Mouse (Mus musculus): ENCODE results near the gene Phf11c. TPM values are rescaled to one million over a fixed set of nuclear protein-coding genes. Genes with fewer than 3 reads are reported as not detected.
"Not testable (repeated sequence)": the region's sequence is repeated elsewhere in the genome, so short reads cannot be mapped to it uniquely, and the experiment has no call there.

The Phf11c gene
- under 1 TPM; 0.45 to 0.70 TPM for total RNA-seq (2021)
- long read RNA-seq, experiment 1: 0 reads
- long read RNA-seq, experiment 2: 0 reads

DNA sequence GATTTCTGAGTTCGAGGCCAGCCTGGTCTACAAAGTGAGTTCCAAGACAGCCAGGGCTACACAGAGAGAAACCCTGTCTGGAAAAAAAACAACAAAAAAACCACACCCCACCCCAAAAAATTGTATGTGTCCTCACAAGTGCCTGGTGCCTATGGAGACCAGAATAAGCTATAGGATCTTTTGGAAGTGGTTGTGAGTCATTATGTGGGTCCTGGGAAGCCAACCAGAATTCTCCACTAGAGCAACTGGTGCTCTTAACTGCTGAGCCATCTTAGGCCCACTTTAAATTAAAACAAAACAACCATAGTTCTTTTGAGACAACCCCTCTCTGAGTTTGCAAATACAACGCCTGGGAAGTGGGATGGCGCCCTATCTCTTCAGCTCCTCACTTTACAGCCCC lies at the start of gene Phf11c:
Phf11c (minus strand) TSS at position 101 of the 400 bp plus-strand sequence.
- Histone ChIP-seq H3K4me3 (no peak within 1 kb of the TSS), H3K27ac (no peak within 1 kb of the TSS)
- TF ChIP-seq CTCF (IDR thresholded peaks at IDR 0.05): no peak
- intact Hi-C loops (cut with DNase I): no loop called here
- no peak for DNase-seq (ENCODE audit: extremely low spot score in 1 of 2, low spot score in 2 of 2)

DNA sequence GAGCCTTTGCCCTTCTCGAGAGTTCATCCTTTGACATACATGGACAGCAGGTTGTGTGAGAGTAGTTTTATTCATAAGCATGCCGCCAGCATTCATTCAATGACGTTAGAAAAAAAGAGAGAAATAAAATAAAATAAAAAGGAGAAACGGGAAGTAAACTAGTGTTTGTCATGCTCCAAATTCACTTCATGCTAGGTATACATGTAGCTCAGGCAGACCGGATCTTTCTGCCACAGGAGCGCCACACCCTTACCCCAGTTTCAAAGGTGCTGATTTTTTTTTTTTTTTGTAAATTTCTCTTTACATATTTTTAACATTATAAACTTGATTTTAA lies 46.3 kb upstream of the Phf11c start:
- TF ChIP-seq CTCF (IDR thresholded peaks at IDR 0.05): no peak
- no peak for DNase-seq (ENCODE audit: extremely low spot score in 1 of 2, low spot score in 2 of 2)
- intact Hi-C loops (cut with DNase I): no loop called here
- peak overlapping the region; percentile 73 for H3K4me3 ChIP-seq
- H3K27ac ChIP-seq: peak overlapping the region; percentile 68

DNA sequence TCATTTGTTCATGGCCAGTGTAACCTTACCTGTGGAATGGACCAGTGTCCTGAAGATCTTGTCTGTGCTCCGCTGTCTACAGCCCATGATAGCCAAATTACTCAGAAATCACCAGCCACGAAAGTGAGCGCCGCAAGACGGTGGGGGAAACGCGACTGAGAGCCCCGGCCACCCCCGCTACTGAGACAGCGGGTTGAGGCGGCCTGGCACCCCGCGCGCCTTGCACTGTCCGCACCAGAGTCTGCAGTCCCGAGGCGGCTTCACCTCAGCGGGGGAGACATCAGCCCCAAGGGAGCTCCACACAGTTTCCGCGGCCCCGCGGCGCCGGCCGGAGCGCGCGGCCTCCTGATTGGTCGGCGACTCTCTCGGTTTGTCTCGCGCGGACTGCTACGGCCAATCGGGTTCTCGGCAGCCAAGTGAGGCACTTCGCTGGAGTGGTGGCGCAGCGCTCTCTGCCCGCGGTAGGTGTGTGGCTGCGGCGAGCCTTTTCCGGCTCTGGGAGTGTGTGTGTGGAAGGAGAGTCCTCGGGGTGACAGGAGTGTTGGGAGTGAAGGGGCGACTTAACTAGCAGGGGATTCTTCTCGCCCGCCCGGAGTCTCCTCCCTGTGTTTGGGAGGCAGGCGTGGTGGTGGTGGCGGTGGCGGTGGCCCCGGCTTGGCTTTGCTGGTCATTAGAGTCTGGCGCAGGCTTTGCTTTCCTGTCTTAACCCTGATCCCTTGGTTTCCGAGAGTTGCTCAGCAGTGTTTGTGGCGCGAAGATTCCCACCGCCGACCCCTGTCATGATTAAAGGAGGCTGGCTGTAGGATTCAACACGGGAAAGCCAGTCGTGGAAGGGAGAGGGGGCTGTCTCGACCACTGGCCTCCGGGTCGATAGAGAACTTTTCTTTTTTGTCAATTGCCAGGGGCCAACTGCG lies 45.6 kb upstream of the Phf11c start, which contains the start of the genes Setdb2 and Cab39l:
Setdb2 (minus strand) TSS at position 327 of the 914 bp plus-strand sequence.
Cab39l (plus strand) TSS at position 415 of the 914 bp plus-strand sequence.
- Histone ChIP-seq H3K4me3 (peak within 1 kb of the TSS; percentile 73), H3K27ac (peak within 1 kb of the TSS; percentile 68)
- DNase-seq (ENCODE audit: extremely low spot score in 1 of 2, low spot score in 2 of 2): peak; percentile 94 to 95
- peak; percentile 12 for TF ChIP-seq CTCF (IDR thresholded peaks at IDR 0.05)
- intact Hi-C loops (cut with DNase I): no loop called here

DNA sequence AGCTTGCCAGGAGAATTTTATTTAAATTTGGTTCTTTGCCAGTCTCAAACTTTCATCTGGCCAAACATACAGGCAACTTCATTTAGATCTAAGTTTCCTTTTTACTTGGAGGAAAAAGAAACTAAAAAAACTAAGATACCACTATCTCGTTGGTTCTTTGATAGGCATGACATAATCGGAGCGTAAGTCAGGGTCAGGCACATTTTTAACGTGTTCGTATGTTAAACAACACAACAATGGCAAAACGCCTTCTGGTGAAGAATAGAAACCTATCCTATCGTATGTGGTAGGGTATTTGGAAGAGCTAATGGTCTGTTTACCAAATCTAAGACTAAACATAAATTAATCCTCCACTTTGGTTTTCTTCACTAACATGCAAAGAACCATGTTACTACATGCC lies 44.9 kb upstream of the Phf11c start:
- no peak for DNase-seq (ENCODE audit: extremely low spot score in 1 of 2, low spot score in 2 of 2)
- peak overlapping the region; percentile 73 for H3K4me3 ChIP-seq
- TF ChIP-seq CTCF (IDR thresholded peaks at IDR 0.05): no peak
- intact Hi-C loops (cut with DNase I): no loop called here
- H3K27ac ChIP-seq: no peak overlapping the region

DNA sequence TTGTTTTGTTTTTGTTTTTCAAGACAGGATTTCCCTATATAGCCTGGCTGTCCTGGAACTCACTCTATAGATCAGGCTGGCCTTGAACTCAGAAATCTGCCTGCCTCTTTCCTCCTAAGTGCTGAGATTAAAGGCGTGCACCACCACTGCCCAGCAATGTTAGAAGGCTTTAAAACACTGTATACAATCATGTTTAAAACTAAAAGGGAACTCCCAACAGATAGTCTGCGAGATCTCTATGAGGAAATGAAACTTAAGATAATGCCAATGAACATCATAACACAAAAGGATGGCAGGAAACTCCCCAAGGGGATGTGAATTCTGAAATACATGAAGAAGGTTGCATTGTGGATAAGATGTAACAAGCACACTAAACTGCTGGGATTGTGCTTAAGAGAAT lies 43.3 kb upstream of the Phf11c start:
- no peak for DNase-seq (ENCODE audit: extremely low spot score in 1 of 2, low spot score in 2 of 2)
- no peak for TF ChIP-seq CTCF (IDR thresholded peaks at IDR 0.05)
- Histone ChIP-seq H3K27ac (no peak overlapping the region), H3K4me3 (no peak overlapping the region)
- intact Hi-C loops (cut with DNase I): no loop called here

DNA sequence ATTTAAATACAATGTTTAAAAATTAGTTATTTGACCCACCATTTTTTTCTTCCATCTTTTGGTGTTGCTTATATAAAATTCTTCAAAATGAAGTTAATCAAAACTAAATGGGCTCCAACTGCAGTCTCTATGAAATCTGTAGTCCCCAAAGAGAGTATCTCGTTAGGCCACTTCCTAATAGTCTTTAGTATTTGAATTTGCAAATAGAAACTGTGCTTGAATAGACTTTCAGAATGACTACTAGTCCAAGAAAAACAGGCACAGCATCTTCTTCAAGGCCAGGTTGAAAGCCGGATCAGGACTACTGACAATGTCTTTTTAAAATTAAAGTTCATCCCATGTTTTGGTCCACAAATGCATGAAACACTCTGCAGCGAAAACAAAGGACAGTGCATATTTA lies 42.2 kb upstream of the Phf11c start:
- Histone ChIP-seq H3K4me3 (no peak overlapping the region), H3K27ac (no peak overlapping the region)
- no peak for DNase-seq (ENCODE audit: extremely low spot score in 1 of 2, low spot score in 2 of 2)
- no peak for TF ChIP-seq CTCF (IDR thresholded peaks at IDR 0.05)
- intact Hi-C loops (cut with DNase I): no loop called here

DNA sequence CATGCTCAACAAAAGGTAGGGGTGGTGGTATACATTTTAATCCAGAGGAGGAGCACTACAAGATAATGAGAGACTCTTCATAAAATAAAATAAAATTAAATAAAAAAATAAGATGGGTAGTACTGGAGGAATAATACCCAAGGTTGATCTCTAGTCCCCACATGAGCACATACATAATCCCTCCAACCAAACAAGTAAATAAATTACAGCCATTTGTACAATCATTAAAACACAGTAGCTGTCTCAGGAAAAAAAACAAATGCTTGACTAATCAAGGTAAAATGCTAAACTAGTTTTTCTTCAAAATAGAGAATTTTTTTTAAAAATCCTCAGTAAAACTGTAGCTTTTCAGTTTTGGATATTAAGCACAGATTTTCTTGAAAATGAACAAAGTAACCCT lies 40.0 kb upstream of the Phf11c start:
- no peak for TF ChIP-seq CTCF (IDR thresholded peaks at IDR 0.05)
- DNase-seq (ENCODE audit: extremely low spot score in 1 of 2, low spot score in 2 of 2): no peak
- intact Hi-C loops (cut with DNase I): no loop called here
- H3K4me3 ChIP-seq: no peak overlapping the region
- no peak overlapping the region for H3K27ac ChIP-seq

DNA sequence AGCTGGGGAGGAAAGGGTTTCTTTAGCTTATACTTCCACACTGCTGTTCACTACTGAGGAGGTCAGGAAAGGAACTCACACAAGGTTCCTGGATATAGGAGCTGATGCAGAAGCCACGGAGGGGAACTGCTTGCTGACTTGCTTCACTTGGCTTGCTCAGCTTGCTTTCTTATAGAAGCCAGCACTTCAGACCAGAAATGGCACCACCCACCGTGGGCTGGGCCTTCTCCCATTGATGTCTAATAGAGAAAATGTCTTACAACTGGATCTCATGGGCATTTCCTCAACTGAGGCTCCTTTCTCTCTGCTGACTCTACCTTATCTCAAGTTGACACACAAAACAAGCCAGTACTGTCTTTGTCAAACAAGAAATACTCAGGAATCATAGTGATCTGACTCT lies 38.7 kb upstream of the Phf11c start:
- no peak overlapping the region for H3K4me3 ChIP-seq
- intact Hi-C loops (cut with DNase I): no loop called here
- H3K27ac ChIP-seq: no peak overlapping the region
- TF ChIP-seq CTCF (IDR thresholded peaks at IDR 0.05): no peak
- no peak for DNase-seq (ENCODE audit: extremely low spot score in 1 of 2, low spot score in 2 of 2)

DNA sequence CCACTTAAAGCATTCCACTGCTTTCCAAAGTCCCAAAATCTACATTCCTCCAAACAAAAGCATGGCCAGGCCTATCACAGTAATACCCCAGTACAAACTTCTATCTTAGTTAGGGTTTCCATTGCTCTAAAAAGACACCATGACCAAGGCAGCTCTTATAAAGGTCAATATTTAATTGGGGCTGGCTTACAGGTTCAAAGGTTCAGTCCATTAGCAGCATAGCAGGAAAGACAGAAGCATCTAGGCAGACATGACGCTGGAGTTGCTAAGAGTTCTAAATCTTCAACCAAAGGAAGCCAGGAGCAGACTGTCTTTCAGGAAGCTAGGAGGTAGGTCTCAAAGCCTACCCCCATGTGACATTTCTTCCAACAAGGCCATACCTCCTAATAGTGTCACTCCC lies 35.4 kb upstream of the Phf11c start:
- DNase-seq (ENCODE audit: extremely low spot score in 1 of 2, low spot score in 2 of 2): no peak
- no peak overlapping the region for H3K4me3 ChIP-seq
- H3K27ac ChIP-seq: no peak overlapping the region
- intact Hi-C loops (cut with DNase I): no loop called here
- TF ChIP-seq CTCF (IDR thresholded peaks at IDR 0.05): no peak

DNA sequence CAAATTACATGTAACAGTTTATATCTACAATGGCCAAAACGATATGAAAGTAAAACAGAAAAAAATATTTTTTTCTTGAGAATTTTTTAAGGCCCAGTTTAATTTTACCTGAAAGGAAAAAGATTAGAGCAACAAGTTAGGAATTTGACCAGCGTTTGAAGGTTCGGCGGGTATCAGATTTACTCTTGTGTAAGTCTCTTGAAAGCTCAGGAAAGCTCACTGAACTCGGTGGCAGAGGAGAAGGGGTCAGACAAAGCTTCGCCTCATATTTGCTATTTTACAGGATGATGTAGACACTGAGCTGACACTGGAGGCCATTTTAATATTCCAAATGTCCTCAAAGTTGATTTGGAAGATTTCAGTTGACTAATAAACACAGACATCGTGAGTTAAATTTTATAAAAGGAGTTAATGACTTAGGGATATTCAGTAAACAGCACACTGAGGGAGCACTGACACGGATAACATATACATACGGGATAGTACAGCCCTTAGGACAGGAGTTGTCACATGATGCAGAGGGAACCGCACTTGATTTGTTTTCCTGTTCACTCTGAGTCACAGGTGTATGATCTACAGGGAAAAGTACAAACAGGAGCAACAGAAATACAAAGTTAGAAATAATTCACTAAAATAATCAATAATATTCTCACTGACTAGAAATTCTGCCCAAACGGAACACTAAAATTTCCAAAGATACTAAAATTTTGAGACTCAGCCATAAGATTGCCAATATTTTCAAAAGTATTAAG lies 27.9 kb upstream of the Phf11c start:
- H3K4me3 ChIP-seq: no peak overlapping the region
- no peak overlapping the region for H3K27ac ChIP-seq
- intact Hi-C loops (cut with DNase I): no loop called here
- no peak for DNase-seq (ENCODE audit: extremely low spot score in 1 of 2, low spot score in 2 of 2)
- TF ChIP-seq CTCF (IDR thresholded peaks at IDR 0.05): no peak

DNA sequence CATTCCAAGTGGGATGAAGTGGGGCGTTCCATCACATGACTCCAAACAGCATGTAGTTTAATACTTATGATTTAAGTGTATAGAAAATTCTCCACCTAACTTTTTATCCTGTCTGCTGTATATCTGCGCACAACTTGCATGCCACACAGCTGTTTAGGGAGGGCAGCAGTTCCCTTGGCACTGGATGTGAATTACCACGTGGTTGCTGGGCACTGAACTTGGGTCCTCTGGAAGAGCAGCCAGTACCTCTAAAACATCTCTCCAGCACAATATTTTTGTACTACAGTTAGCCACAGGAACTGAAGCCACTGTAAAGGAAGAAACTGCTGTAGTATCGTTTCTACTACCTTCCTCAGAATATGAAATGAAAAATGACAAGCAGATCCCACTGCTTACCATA lies 23.0 kb upstream of the Phf11c start:
- no peak for TF ChIP-seq CTCF (IDR thresholded peaks at IDR 0.05)
- intact Hi-C loops (cut with DNase I): no loop called here

DNA sequence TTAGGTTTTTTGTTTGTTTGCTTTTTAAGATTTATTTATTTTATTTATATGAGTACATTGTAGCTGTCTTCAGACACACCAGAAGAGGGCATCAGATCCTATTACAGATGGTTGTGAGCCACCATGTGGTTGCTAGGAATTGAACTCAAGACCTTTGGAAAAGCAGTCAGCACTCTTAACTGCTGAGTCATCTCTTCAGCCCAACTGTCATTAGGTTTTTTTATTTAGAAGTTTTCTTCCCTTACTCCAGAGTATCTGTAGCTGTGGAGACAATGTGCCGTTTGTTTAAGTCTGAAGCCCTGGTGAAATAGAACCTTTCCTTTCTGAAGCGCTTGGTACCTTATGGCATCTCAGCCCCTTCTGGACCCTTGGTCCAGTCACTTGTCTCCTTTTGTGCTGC lies 19.8 kb upstream of the Phf11c start:
- DNase-seq (ENCODE audit: extremely low spot score in 1 of 2, low spot score in 2 of 2); intact Hi-C loops (cut with DNase I); H3K27ac ChIP-seq; H3K4me3 ChIP-seq: not testable (repeated sequence)

More for the DNA sequence above, 23.0 kb upstream of the Phf11c start:
- no peak for DNase-seq (ENCODE audit: extremely low spot score in 1 of 2, low spot score in 2 of 2)
- H3K4me3 ChIP-seq: no peak overlapping the region
- no peak overlapping the region for H3K27ac ChIP-seq

Measured in left cerebral cortex, adult 2 months (tissue).